Mouse (Mus musculus) forebrain, embryonic 15.5 days (tissue): ENCODE data around the gene Heca. TPM values are rescaled to one million over a fixed set of nuclear protein-coding genes. Genes with fewer than 3 reads are reported as not detected.
A peak's percentile ranks its signal among the peaks of the same experiment; 100 is the strongest.
"Not testable (repeated sequence)": the region's sequence is repeated elsewhere in the genome, so short reads cannot be mapped to it uniquely, and the experiment has no call there.

ENCODE experiments used
- ATAC-seq: fragments of 200-750 bp; cut with Nextera tagmentation; replicated peaks from 2 replicates; pipeline ENCODE4 v1.8.0; 2017; ENCODE audit warnings: mild to moderate bottlenecking, moderate TSS enrichment, moderate library complexity
- H3K27ac ChIP-seq: fragments of 300-500 bp; sonication (generic); replicated peaks from 2 replicates; pipeline ENCODE4 v1.5.1; 2015; ENCODE audit warnings: mild to moderate bottlenecking, inconsistent platforms
- H3K27me3 ChIP-seq: fragments of 300-500 bp; sonication (generic); 2 replicates; pipeline ENCODE4 v1.6.1; 2015; ENCODE audit warnings: inconsistent platforms
- H3K36me3 ChIP-seq: fragments of 300-500 bp; sonication (generic); 2 replicates; pipeline ENCODE4 v1.6.1; 2015; ENCODE audit warnings: mild to moderate bottlenecking, inconsistent platforms
- H3K4me1 ChIP-seq: fragments of 300-500 bp; sonication (generic); 2 replicates; pipeline ENCODE4 v1.6.1; 2015; ENCODE audit warnings: inconsistent platforms
- H3K4me2 ChIP-seq: fragments of 300-500 bp; sonication (generic); replicated peaks from 2 replicates; pipeline ENCODE4 v1.6.1; 2015; ENCODE audit warnings: mild to moderate bottlenecking, inconsistent platforms
- H3K4me3 ChIP-seq: fragments of 300-500 bp; sonication (generic); 2 replicates; pipeline ENCODE4 v1.5.1; 2015; ENCODE audit warnings: mild to moderate bottlenecking, inconsistent platforms
- H3K9ac ChIP-seq: fragments of 300-500 bp; sonication (generic); replicated peaks from 2 replicates; pipeline ENCODE4 v1.6.1; 2015; ENCODE audit warnings: mild to moderate bottlenecking, inconsistent platforms
- H3K9me3 ChIP-seq: fragments of 300-500 bp; sonication (generic); 2 replicates; pipeline ENCODE4 v1.6.1; 2016; ENCODE audit warnings: inconsistent platforms
- WGBS: fragments of 180-500 bp; shearing (Covaris S2); methylation state at CpG from one replicate; pipeline ENCODE4 v1.1.7; 2015; ENCODE audit warnings: mixed read lengths; 5-methylcytosine and 5-hydroxymethylcytosine counted together
- polyA plus RNA-seq: library from polyadenylated mRNA; unstranded; fragments of >200 nt; fragmentation: Nextera tagmentation; extraction: Ambion mirVana; gene quantifications from 2 replicates; pipeline ENCODE4 v1.2.1, GENCODE M21; 2015

The Heca gene
- polyA plus RNA-seq = 5.9 and 6.6 TPM in 2 replicates

GRCm38 (mm10) chr10:17947960-17948730 lies at the start of gene Heca:
TSS of gene Heca (minus strand) at chr10:17948067.
- peak; percentile 96 for ATAC-seq
- H3K4me1 ChIP-seq = peaks cover 21% of the 10 kb centered on the region
- H3K36me3 ChIP-seq = no peaks in the 10 kb centered on the region
- H3K9me3 ChIP-seq = no peaks in the 10 kb centered on the region
- H3K4me2 ChIP-seq = peak within 1 kb of the TSS; percentile 59
- H3K27ac ChIP-seq = peak within 1 kb of the TSS; percentile 93
- H3K27me3 ChIP-seq = no peaks in the 10 kb centered on the region
- peak within 1 kb of the TSS; percentile 84 for H3K9ac ChIP-seq
- WGBS = 8% methylated on average over 50 of the region's 50 CpGs
- peak within 1 kb of the TSS; percentile 94 for H3K4me3 ChIP-seq

- 88% methylated on average over 4 of the region's 4 CpGs for WGBS
- no peaks in the 10 kb centered on the region for H3K9me3 ChIP-seq
- H3K4me1 ChIP-seq = no peaks in the 10 kb centered on the region
- no peak overlapping the region for H3K4me3 ChIP-seq
- no peak overlapping the region for H3K27ac ChIP-seq
- H3K4me2 ChIP-seq = no peak overlapping the region
- no peak for ATAC-seq
- no peaks in the 10 kb centered on the region for H3K36me3 ChIP-seq
- no peak overlapping the region for H3K9ac ChIP-seq
- H3K27me3 ChIP-seq = no peaks in the 10 kb centered on the region
Measured at GRCm38 (mm10) chr10:17990576-17990975, 42.7 kb upstream of the Heca start.

- WGBS = 72% methylated on average over 6 of the region's 6 CpGs
- Histone ChIP-seq H3K27me3 (no peaks in the 10 kb centered on the region), H3K4me2 (no peak overlapping the region), H3K4me3 (no peak overlapping the region), H3K36me3 (no peaks in the 10 kb centered on the region), H3K9me3 (no peaks in the 10 kb centered on the region), H3K27ac (no peak overlapping the region), H3K4me1 (no peaks in the 10 kb centered on the region), H3K9ac (no peak overlapping the region)
- no peak for ATAC-seq
Measured at GRCm38 (mm10) chr10:17989136-17989535, 41.3 kb upstream of the Heca start.

DNA sequence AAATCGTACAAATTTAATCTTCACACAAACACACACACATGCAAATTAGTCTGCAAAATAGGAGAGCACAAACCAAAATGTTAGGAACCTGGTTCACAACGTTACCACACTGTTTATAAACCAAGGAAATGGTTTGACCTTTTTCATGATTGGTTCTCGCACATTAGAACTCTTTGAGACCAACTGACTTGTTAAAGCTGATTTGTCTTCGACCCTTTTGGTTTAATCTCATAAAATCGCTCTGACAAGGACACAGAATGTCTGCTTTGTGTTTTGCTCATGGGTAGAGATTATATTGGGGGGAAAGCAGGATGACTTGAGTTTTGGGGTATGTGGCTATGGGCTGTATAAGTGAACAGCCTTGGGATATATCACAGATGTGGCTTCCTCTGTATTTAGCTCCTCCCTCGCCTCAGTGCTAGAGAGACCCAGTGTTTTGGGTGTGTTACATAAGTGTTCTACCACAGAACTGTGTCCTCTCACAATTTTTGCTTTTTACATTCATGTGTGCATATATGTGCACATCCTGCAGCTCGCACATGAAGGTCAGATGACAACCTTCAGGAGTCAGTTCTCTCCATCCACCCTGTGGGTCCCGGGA lies 40.1 kb upstream of the Heca start:
- H3K27ac ChIP-seq = no peak overlapping the region
- ATAC-seq = no peak
- H3K36me3 ChIP-seq = no peaks in the 10 kb centered on the region
- H3K9ac ChIP-seq = no peak overlapping the region
- H3K4me1 ChIP-seq = 0 out of 2 replicates have a peak, but pooled peaks cover 2% of the 10 kb centered on the region
- H3K4me2 ChIP-seq = no peak overlapping the region
- no peaks in the 10 kb centered on the region for H3K9me3 ChIP-seq
- no peaks in the 10 kb centered on the region for H3K27me3 ChIP-seq
- WGBS = 83% methylated on average over 8 of the region's 8 CpGs
- no peak overlapping the region for H3K4me3 ChIP-seq

DNA sequence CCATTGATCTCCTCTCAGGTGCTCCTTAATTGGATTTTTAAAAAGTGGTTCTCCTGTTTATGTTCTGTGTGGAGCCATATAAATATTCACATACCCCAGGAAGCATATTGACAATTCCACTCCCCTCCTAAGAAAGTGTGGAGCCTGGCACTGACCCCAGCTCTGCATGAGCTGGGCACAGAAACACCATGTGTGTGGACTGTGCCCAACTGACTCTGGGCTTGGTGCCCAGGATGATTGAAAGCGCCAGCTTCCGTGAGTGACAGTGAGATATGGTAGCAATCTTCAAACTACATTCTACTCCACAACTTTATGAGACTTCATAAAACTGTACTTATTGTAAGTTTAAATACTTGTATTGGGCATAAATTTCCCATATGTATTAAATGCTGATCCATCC lies 35.4 kb upstream of the Heca start:
- Histone ChIP-seq H3K27ac (no peak overlapping the region), H3K4me3 (no peak overlapping the region), H3K36me3 (no peaks in the 10 kb centered on the region), H3K4me1 (peaks cover 5% of the 10 kb centered on the region; the same call in 1 of the 2 replicates), H3K4me2 (no peak overlapping the region), H3K9me3 (no peaks in the 10 kb centered on the region), H3K9ac (no peak overlapping the region), H3K27me3 (no peaks in the 10 kb centered on the region)
- WGBS = 45% methylated on average over 2 of the region's 2 CpGs
- ATAC-seq = peak; percentile 93

GRCm38 (mm10) chr10:17966090-17966489 lies 18.2 kb upstream of the Heca start:
- Histone ChIP-seq H3K4me3 (no peak overlapping the region), H3K27ac (no peak overlapping the region), H3K9ac (no peak overlapping the region), H3K27me3 (no peaks in the 10 kb centered on the region), H3K4me2 (no peak overlapping the region), H3K36me3 (no peaks in the 10 kb centered on the region), H3K4me1 (no peaks in the 10 kb centered on the region), H3K9me3 (0 out of 2 replicates have a peak, but pooled peaks cover 3% of the 10 kb centered on the region)
- 87% methylated on average over 4 of the region's 4 CpGs for WGBS
- no peak for ATAC-seq

- H3K36me3 ChIP-seq = no peaks in the 10 kb centered on the region
- 59% methylated on average over 5 of the region's 5 CpGs for WGBS
- no peaks in the 10 kb centered on the region for H3K27me3 ChIP-seq
- H3K4me1 ChIP-seq = peaks cover 8% of the 10 kb centered on the region
- H3K9ac ChIP-seq = no peak overlapping the region
- no peak overlapping the region for H3K27ac ChIP-seq
- H3K4me3 ChIP-seq = no peak overlapping the region
- no peaks in the 10 kb centered on the region for H3K9me3 ChIP-seq
- ATAC-seq = no peak
- no peak overlapping the region for H3K4me2 ChIP-seq
Measured at GRCm38 (mm10) chr10:17950761-17951160, 2.9 kb upstream of the Heca start.

GRCm38 (mm10) chr10:17947175-17947906 lies 526 bp downstream of the Heca start:
- H3K4me1 ChIP-seq = peaks cover 21% of the 10 kb centered on the region
- H3K9me3 ChIP-seq = no peaks in the 10 kb centered on the region
- H3K27me3 ChIP-seq = no peaks in the 10 kb centered on the region
- under 1% methylated on average over 84 of the region's 110 CpGs for WGBS
- H3K9ac ChIP-seq = peak overlapping the region; percentile 84
- H3K36me3 ChIP-seq = no peaks in the 10 kb centered on the region
- peak; percentile 58 for ATAC-seq
- H3K4me3 ChIP-seq = peak overlapping the region; percentile 94
- H3K27ac ChIP-seq = peak overlapping the region; percentile 93
- H3K4me2 ChIP-seq = peak overlapping the region; percentile 59

DNA sequence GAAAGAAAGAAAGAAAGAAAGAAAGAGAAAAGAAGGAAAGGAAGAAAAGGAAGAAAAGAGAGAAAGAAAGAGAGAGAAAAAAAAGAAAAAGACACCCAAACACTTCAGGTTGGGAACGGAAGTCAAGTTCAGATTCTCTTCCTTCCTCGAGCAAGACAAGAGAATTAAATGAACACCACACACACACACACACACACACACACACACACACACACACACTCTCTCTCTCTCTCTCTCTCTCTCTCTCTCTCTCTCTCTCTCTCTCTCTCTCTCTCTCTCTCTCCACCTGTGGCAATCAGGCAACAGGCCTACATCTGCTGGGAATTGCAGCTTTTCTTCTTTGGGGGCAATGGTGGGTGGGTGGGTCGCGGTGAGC lies 1.1 kb downstream of the Heca start:
- H3K36me3 ChIP-seq, H3K9me3 ChIP-seq, H3K27me3 ChIP-seq, ATAC-seq: not testable (repeated sequence)
- peak overlapping the region; percentile 94 for H3K4me3 ChIP-seq
- H3K27ac ChIP-seq = peak overlapping the region; percentile 93
- 1% methylated on average over 4 of the region's 4 CpGs for WGBS
- peak overlapping the region; percentile 84 for H3K9ac ChIP-seq
- H3K4me1 ChIP-seq = peaks cover 21% of the 10 kb centered on the region
- peak overlapping the region; percentile 59 for H3K4me2 ChIP-seq

- ATAC-seq = no peak
- H3K36me3 ChIP-seq = no peaks in the 10 kb centered on the region
- no peaks in the 10 kb centered on the region for H3K9me3 ChIP-seq
- H3K4me2 ChIP-seq = peak overlapping the region; percentile 59
- peak overlapping the region; percentile 94 for H3K4me3 ChIP-seq
- H3K27me3 ChIP-seq = no peaks in the 10 kb centered on the region
- H3K9ac ChIP-seq = no peak overlapping the region
- WGBS = 52% methylated on average over 3 of the region's 3 CpGs
- H3K27ac ChIP-seq = no peak overlapping the region
- peaks cover 21% of the 10 kb centered on the region for H3K4me1 ChIP-seq
Measured at GRCm38 (mm10) chr10:17946046-17946445, 1.8 kb downstream of the Heca start.

DNA sequence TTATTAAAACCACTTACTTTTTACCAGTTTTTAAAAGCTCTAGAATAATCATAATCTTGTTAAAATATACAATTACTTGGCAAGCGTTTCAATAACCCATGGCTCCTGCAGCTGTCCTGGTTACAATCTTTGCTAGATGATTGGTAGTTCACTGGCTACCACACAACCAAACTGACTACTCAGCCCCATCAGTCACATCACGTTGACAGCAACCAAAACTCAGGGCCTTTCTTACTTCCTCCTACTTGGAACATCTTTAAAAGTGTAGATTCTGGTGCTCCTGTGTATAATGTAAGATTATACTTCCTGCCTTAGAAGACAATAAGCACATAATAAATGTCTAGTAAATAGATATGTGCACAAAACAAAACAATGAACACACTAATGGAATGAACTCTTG lies 14.2 kb downstream of the Heca start:
- Histone ChIP-seq H3K9me3 (no peaks in the 10 kb centered on the region), H3K9ac (no peak overlapping the region)
- WGBS = 84% methylated on average over 2 of the region's 2 CpGs

DNA sequence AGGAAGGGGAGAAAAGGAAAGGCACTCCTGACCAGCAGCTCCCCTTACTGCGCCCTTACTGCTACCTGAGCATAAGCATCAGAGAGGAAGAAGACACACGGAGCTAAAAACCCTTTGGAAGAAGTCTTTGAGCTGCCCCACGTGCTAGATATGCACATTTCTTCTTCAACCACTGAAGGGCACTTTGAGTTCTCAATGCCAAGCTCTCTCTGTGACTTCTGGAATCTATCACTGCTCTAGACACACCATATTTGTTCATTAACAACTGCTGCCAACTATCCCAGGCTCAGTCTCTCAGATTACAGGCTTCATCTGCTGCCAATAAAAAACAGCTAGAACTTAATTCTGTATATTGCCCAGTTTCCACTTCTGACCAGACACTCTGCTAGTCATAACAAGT lies 15.7 kb downstream of the Heca start:
- Histone ChIP-seq H3K4me1 (peaks cover 26% of the 10 kb centered on the region), H3K4me3 (no peak overlapping the region), H3K9me3 (no peaks in the 10 kb centered on the region), H3K27me3 (no peaks in the 10 kb centered on the region), H3K4me2 (no peak overlapping the region), H3K27ac (no peak overlapping the region), H3K9ac (no peak overlapping the region), H3K36me3 (no peaks in the 10 kb centered on the region)
- ATAC-seq = no peak
- 70% methylated on average over 3 of the region's 3 CpGs for WGBS

More for the DNA sequence above, 14.2 kb downstream of the Heca start:
- Histone ChIP-seq H3K4me2 (no peak overlapping the region), H3K27ac (no peak overlapping the region), H3K36me3 (no peaks in the 10 kb centered on the region), H3K4me3 (no peak overlapping the region), H3K4me1 (peaks cover 26% of the 10 kb centered on the region), H3K27me3 (no peaks in the 10 kb centered on the region)
- ATAC-seq = no peak
